Mouse (Mus musculus) liver, adult 2 months (tissue): Measurements from ENCODE around the gene Naxd.

Source experiments
- CTCF ChIP-seq: fragments of 200-500 bp; IDR thresholded peaks from 2 replicates; pipeline ENCODE4 v1.5.1; 2011; ENCODE audit warnings: low read depth, low read length, control low read depth
- POLR2A ChIP-seq: fragments of 200-500 bp; IDR thresholded peaks from 2 replicates; pipeline ENCODE4 v1.6.1; 2011; ENCODE audit warnings: low read length, control low read depth; ENCODE audit not compliant: insufficient read depth; ENCODE audit errors: extremely low read depth

DNA sequence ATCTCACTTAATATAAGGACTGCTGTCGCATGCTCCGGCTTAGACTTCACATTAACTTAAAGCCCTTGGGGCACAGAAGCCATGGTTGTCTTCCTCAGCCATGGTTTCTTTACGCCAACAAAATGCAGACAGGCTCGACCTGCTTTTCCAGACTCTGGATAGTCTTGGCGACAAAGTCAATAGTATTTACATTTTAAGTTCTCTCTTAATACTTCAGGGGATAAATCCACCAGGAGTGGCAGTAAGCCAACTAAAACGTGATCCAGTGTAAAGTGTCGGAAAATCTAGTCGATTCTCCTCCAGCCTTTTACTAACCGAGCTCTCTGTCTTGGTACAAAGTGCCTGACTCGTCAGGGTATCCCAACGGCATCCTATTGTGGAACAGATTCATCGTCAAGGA, 975 bp downstream of the Naxd start:
- no peak for TF ChIP-seq POLR2A
- no peak for TF ChIP-seq CTCF
